Mouse (Mus musculus): ENCODE data around the gene Ccdc85c. TPM values are rescaled to one million over a fixed set of nuclear protein-coding genes. Genes with fewer than 3 reads are reported as not detected.

Gene Ccdc85c
- polyA plus RNA-seq, 1 experiment = 6.6 TPM

DNA sequence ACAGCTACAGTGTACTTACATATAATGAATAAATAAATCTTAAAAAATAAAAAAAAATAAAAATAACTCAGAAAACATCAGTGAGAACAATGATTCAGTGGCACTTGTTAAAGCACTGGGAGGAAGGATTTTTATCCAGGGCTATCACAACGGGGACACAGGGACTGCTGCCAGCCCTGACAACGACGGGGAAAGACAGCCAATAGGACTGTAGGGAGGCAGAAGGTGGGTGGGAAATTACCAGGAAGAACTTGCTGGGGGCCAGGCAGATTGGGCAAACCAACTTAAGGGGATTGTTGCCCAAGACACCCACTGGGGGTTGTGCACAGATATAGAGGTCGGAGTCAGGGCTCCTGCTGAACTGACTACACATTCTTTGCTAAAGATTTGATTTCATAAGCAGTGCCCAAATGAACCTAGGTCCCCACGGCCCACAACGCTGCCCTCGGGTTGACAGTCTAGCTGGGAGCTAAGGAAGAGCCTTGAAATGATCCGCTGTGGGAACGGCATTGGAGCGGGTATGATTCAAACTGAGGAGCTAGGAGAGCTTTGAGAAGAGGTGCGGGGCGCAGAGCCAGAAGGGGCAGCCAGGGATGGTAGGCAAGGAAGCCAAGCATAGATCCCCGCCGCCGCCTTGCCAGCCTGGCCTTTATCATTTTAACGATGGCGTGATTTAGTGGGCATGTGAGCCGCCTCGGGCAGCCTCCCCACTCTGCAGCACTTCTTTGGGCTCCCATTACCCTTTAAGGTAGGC, 13.1 kb upstream of the Ccdc85c start:
- no peaks in the 10 kb centered on the region for H3K79me2 ChIP-seq (ENCODE audit: control insufficient read depth, insufficient read depth)

DNA sequence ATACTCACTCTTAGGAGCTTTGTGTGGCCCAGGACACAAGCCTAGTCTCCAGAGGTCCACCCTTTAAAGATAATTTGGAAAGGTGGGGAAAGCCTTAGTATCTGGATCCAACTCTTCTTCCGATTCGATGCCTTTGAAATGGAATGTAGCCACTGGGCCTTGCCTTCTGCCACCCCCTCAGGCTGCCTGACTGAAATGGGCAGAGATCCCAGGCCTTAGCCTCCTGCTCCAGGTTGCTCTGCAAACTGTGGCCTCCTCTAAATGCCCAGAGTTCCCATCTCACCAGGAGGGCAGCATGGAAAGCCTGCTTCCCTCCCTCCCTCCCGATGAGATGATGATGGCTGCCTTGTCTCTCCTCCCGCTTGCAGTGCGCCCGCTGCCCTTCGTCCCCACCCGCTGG, 11.8 kb upstream of the Ccdc85c start:
- H3K36me3 ChIP-seq (ENCODE audit: control insufficient read depth, insufficient read depth) = no peaks in the 10 kb centered on the region
- peaks cover 12% of the 10 kb centered on the region for H3K27me3 ChIP-seq (ENCODE audit: control insufficient read depth, insufficient read depth, insufficient read length)
- H3ac ChIP-seq (ENCODE audit: control insufficient read depth, insufficient read length) = no peak overlapping the region
- no peak overlapping the region for H3K4me3 ChIP-seq
- no peak overlapping the region for H3K4me2 ChIP-seq (ENCODE audit: low read depth)
- no peaks in the 10 kb centered on the region for H3K79me2 ChIP-seq (ENCODE audit: control insufficient read depth, insufficient read depth)
- no peak for TF ChIP-seq TCF3 (IDR thresholded peaks at IDR 0.05; ENCODE audit: insufficient read length, low read depth)
- TF ChIP-seq REST (IDR thresholded peaks at IDR 0.05; ENCODE audit: insufficient read depth, insufficient read length) = no peak
- TF ChIP-seq MYOD1 (IDR thresholded peaks at IDR 0.05; ENCODE audit: control insufficient read depth in 1 of 3, insufficient read length in 2 of 3, low read depth in 2 of 3) = no peak
- TF ChIP-seq TCF12 (IDR thresholded peaks at IDR 0.05; ENCODE audit: insufficient read depth, poor library complexity, severe bottlenecking) = no peak
- no peak for TF ChIP-seq CEBPB (IDR thresholded peaks at IDR 0.05; ENCODE audit: insufficient read depth, poor library complexity, severe bottlenecking)
- TF ChIP-seq POLR2AphosphoS2 (IDR thresholded peaks at IDR 0.05; ENCODE audit: insufficient read length, low read depth) = no peak

More for the DNA sequence above, 13.1 kb upstream of the Ccdc85c start:
- H3K4me2 ChIP-seq (ENCODE audit: low read depth) = no peak overlapping the region
- H3K36me3 ChIP-seq (ENCODE audit: control insufficient read depth, insufficient read depth) = no peaks in the 10 kb centered on the region
- peaks cover 7% of the 10 kb centered on the region for H3K27me3 ChIP-seq (ENCODE audit: control insufficient read depth, insufficient read depth, insufficient read length)
- no peak overlapping the region for H3ac ChIP-seq (ENCODE audit: control insufficient read depth, insufficient read length)
- TF ChIP-seq SRF (IDR thresholded peaks at IDR 0.05; ENCODE audit: control insufficient read depth, insufficient read length, low read depth) (no peak), MAX (IDR thresholded peaks at IDR 0.05; ENCODE audit: low read depth) (no peak), REST (IDR thresholded peaks at IDR 0.05; ENCODE audit: insufficient read depth, insufficient read length) (no peak), TCF12 (IDR thresholded peaks at IDR 0.05; ENCODE audit: insufficient read depth, poor library complexity, severe bottlenecking) (no peak), POLR2A (IDR thresholded peaks at IDR 0.05; ENCODE audit: insufficient read length, low read depth) (no peak), E2F4 (IDR thresholded peaks at IDR 0.05; ENCODE audit: insufficient read depth) (no peak), CEBPB (IDR thresholded peaks at IDR 0.05; ENCODE audit: insufficient read depth, poor library complexity, severe bottlenecking) (no peak), POLR2AphosphoS2 (IDR thresholded peaks at IDR 0.05; ENCODE audit: insufficient read length, low read depth) (no peak), MYOD1 (IDR thresholded peaks at IDR 0.05; ENCODE audit: control insufficient read depth in 1 of 3, insufficient read length in 2 of 3, low read depth in 2 of 3) (no peak), TCF3 (IDR thresholded peaks at IDR 0.05; ENCODE audit: insufficient read length, low read depth) (no peak), MYOG (IDR thresholded peaks at IDR 0.05; ENCODE audit: control insufficient read depth in 1 of 3, insufficient read depth in 1 of 3, insufficient read length in 2 of 3, low read depth in 2 of 3) (no peak), USF1 (IDR thresholded peaks at IDR 0.05; ENCODE audit: low read depth) (no peak)
- H3K4me3 ChIP-seq = no peak overlapping the region

DNA sequence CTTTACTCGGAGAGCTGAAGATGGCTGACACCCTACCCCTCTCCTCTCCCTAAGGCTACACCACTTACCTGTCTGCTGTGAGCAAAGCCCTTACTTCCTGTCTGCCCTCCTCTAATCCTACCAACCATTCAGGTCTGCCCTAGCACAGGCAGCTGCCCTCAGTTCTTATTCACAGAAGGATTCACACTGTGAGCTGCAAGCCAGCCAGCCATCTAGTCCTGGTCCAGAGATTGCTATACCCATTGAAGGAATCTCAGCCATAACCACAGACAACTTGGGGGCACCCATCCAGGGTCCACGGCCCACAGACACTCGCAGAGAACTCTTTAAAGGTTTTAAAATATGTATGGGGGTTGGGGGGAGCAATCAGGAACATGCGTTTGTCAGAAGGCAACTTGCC, 11.2 kb upstream of the Ccdc85c start:
- no peak overlapping the region for H3ac ChIP-seq (ENCODE audit: control insufficient read depth, insufficient read length)
- no peaks in the 10 kb centered on the region for H3K79me2 ChIP-seq (ENCODE audit: control insufficient read depth, insufficient read depth)
- no peaks in the 10 kb centered on the region for H3K36me3 ChIP-seq (ENCODE audit: control insufficient read depth, insufficient read depth)
- peaks cover 8% of the 10 kb centered on the region for H3K27me3 ChIP-seq (ENCODE audit: control insufficient read depth, insufficient read depth, insufficient read length)
- TF ChIP-seq CEBPB (IDR thresholded peaks at IDR 0.05; ENCODE audit: insufficient read depth, poor library complexity, severe bottlenecking) (no peak), USF1 (IDR thresholded peaks at IDR 0.05; ENCODE audit: low read depth) (no peak), E2F4 (IDR thresholded peaks at IDR 0.05; ENCODE audit: insufficient read depth) (no peak), SRF (IDR thresholded peaks at IDR 0.05; ENCODE audit: control insufficient read depth, insufficient read length, low read depth) (no peak), MYOD1 (IDR thresholded peaks at IDR 0.05; ENCODE audit: control insufficient read depth in 1 of 3, insufficient read length in 2 of 3, low read depth in 2 of 3) (no peak), TCF12 (IDR thresholded peaks at IDR 0.05; ENCODE audit: insufficient read depth, poor library complexity, severe bottlenecking) (no peak), MAX (IDR thresholded peaks at IDR 0.05; ENCODE audit: low read depth) (no peak), POLR2A (IDR thresholded peaks at IDR 0.05; ENCODE audit: insufficient read length, low read depth) (no peak), TCF3 (IDR thresholded peaks at IDR 0.05; ENCODE audit: insufficient read length, low read depth) (no peak), MYOG (IDR thresholded peaks at IDR 0.05; ENCODE audit: control insufficient read depth in 1 of 3, insufficient read depth in 1 of 3, insufficient read length in 2 of 3, low read depth in 2 of 3) (no peak), POLR2AphosphoS2 (IDR thresholded peaks at IDR 0.05; ENCODE audit: insufficient read length, low read depth) (no peak), REST (IDR thresholded peaks at IDR 0.05; ENCODE audit: insufficient read depth, insufficient read length) (no peak)
- no peak overlapping the region for H3K4me2 ChIP-seq (ENCODE audit: low read depth)
- no peak overlapping the region for H3K4me3 ChIP-seq

DNA sequence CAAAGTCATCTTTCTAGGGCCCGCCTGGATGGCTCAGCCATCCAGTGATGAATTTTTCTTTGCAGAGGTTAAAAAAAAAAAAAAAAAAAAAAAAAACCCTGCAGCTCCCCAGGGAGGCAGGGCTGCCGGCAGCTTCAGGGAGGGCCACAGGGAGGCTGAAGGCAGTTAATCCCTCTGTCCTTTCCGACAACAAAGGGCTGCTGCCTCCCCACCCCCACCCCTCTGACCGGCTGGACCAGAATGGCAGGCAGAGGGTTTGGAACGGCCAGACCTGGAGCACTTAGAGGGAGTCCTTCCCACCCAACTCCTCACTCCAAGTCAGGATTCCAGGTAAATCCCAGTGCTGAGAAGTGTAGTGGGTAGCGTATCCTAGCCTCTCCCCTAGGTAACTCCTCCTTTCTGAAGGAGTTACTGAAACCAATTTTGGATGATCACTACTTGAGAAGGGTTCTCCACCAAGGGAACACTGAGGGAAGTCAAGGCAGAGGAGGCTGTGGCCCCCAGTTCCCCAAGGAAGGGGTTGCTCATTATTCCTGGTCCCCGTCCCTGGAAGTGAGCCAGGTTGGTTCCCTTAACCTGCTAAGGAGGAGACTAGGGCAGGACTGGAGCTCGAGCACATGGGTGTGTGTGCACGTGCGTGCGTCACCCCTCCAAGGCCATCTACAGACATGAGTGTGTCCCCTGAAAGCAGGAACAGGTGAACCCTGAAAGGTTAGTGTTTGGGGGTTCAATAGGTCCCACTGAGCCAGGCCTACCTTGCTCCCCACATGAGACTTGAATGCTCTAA, 10.2 kb upstream of the Ccdc85c start:
- no peaks in the 10 kb centered on the region for H3K79me2 ChIP-seq (ENCODE audit: control insufficient read depth, insufficient read depth)
- peak overlapping the region; percentile 12 for H3K4me2 ChIP-seq (ENCODE audit: low read depth)
- no peaks in the 10 kb centered on the region for H3K36me3 ChIP-seq (ENCODE audit: control insufficient read depth, insufficient read depth)
- peaks cover 5% of the 10 kb centered on the region for H3K27me3 ChIP-seq (ENCODE audit: control insufficient read depth, insufficient read depth, insufficient read length)
- no peak overlapping the region for H3K4me3 ChIP-seq
- TF ChIP-seq MAX (IDR thresholded peaks at IDR 0.05; ENCODE audit: low read depth) = no peak
- no peak for TF ChIP-seq POLR2AphosphoS2 (IDR thresholded peaks at IDR 0.05; ENCODE audit: insufficient read length, low read depth)
- no peak overlapping the region for H3ac ChIP-seq (ENCODE audit: control insufficient read depth, insufficient read length)

Data from myocyte (in vitro differentiated cells).